Mouse (Mus musculus): ENCODE data around the gene Cfap157.

DNA sequence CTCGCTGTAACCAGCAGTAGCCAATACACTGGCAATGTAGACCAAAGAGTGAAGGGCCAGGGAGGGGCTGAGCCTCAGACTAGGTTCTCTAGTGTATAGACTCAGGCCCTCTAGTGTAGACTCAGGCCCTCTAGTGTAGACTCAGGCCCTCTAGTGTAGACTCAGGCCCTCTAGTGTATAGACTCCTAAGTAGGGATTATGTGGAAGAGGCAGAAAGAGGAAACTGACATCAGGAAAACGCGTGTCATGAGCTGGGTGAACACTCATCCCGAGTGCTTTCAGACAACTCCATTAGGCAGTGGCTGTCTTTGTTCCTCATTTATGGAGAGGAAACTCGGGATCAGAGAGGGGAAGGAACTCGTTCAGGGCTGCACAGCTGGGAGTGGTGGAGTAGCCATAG, 47.2 kb downstream of the Cfap157 start:
- TF ChIP-seq CTCF (IDR thresholded peaks at IDR 0.05; ENCODE audit: low read depth, low read length): no peak
- no peak for TF ChIP-seq POLR2A (IDR thresholded peaks at IDR 0.05; ENCODE audit: insufficient read depth, low read length)
- no peak for TF ChIP-seq EP300 (IDR thresholded peaks at IDR 0.05; ENCODE audit: insufficient read depth, low read depth, low read length)

Measured in ES-Bruce4 (cell line).